Mouse (Mus musculus) stomach, embryonic 14.5 days (tissue): Measurements from ENCODE around the gene Pcnx2. TPM values are rescaled to one million over a fixed set of nuclear protein-coding genes. Genes with fewer than 3 reads are reported as not detected.

Experiments used
- ATAC-seq: fragments of 200-750 bp; cut with Nextera tagmentation; 2 replicates; pipeline ENCODE4 v1.8.0; 2017; ENCODE audit warnings: low read depth, moderate TSS enrichment; ENCODE audit not compliant: insufficient number of reproducible peaks, insufficient read depth, low FRiP score
- H3K27ac ChIP-seq: fragments of 300-500 bp; sonication (generic); 2 replicates; pipeline ENCODE4 v1.5.1; 2014; ENCODE audit warnings: mild to moderate bottlenecking, low read length, moderate library complexity, mixed read lengths
- H3K27me3 ChIP-seq: fragments of 300-500 bp; sonication (generic); 2 replicates; pipeline ENCODE4 v1.6.1; 2014; ENCODE audit warnings: low read length, control low read depth, mixed read lengths; ENCODE audit not compliant: control insufficient read depth, insufficient read depth
- H3K36me3 ChIP-seq: fragments of 300-500 bp; sonication (generic); 2 replicates; pipeline ENCODE4 v1.6.1; 2014; ENCODE audit warnings: mild to moderate bottlenecking, control low read depth, low read length, moderate library complexity, mixed read lengths; ENCODE audit not compliant: control insufficient read depth, insufficient read depth
- H3K4me1 ChIP-seq: fragments of 300-500 bp; sonication (generic); 2 replicates; pipeline ENCODE4 v1.6.1; 2014; ENCODE audit warnings: low read length, control low read depth, mixed read lengths; ENCODE audit not compliant: control insufficient read depth, insufficient read depth
- H3K4me2 ChIP-seq: fragments of 300-500 bp; sonication (generic); replicated peaks from 2 replicates; pipeline ENCODE4 v1.6.1; 2014; ENCODE audit warnings: low read depth, low read length, control low read depth
- H3K4me3 ChIP-seq: fragments of 300-500 bp; sonication (generic); 2 replicates; pipeline ENCODE4 v1.5.1; 2014; ENCODE audit warnings: low read depth, low read length, control low read depth
- H3K9ac ChIP-seq: fragments of 300-500 bp; sonication (generic); replicated peaks from 2 replicates; pipeline ENCODE4 v1.6.1; 2014; ENCODE audit warnings: low read depth, mild to moderate bottlenecking, control low read depth, low read length, moderate library complexity, mixed read lengths
- H3K9me3 ChIP-seq: fragments of 300-500 bp; sonication (generic); 2 replicates; pipeline ENCODE4 v1.6.1; 2016; ENCODE audit warnings: low read depth, low read length, control low read depth; ENCODE audit not compliant: control insufficient read depth
- WGBS: fragments of 180-500 bp; shearing (Covaris S2); extraction: QIAGEN DNeasy Blood & Tissue Kit; methylation state at CpG from one replicate; pipeline ENCODE4 v1.1.7; 2014; 5-methylcytosine and 5-hydroxymethylcytosine counted together
- polyA plus RNA-seq: library from polyadenylated mRNA; unstranded; fragments of >200 nt; fragmentation: Nextera tagmentation; extraction: Ambion mirVana; gene quantifications from 2 replicates; pipeline ENCODE4 v1.2.1, GENCODE M21; 2014

Pcnx2 gene
- polyA plus RNA-seq, 1 experiment from 2014 or later, result 0.29 TPM

- no peaks in the 10 kb centered on the region for H3K9me3 ChIP-seq
- H3K27me3 ChIP-seq, result no peaks in the 10 kb centered on the region
- no peaks in the 10 kb centered on the region for H3K36me3 ChIP-seq
- H3K9ac ChIP-seq, result no peak overlapping the region
- 77% methylated on average over 10 of the region's 10 CpGs for WGBS
- no peak overlapping the region for H3K4me2 ChIP-seq
- H3K27ac ChIP-seq, result no peak overlapping the region
- H3K4me3 ChIP-seq, result no peak overlapping the region
- H3K4me1 ChIP-seq, result no peaks in the 10 kb centered on the region
- no peak for ATAC-seq
These were observed 22.2 kb upstream of the Pcnx2 start for GRCm38 (mm10) chr8:125920281-125920680.

GRCm38 (mm10) chr8:125919560-125919959 is 21.4 kb upstream of the Pcnx2 start:
- no peaks in the 10 kb centered on the region for H3K9me3 ChIP-seq
- H3K27ac ChIP-seq, result peak overlapping the region; percentile 44; the same call in 1 of the 2 replicates
- no peaks in the 10 kb centered on the region for H3K36me3 ChIP-seq
- H3K9ac ChIP-seq, result no peak overlapping the region
- no peak for ATAC-seq
- H3K4me1 ChIP-seq, result no peaks in the 10 kb centered on the region
- 56% methylated on average over 8 of the region's 8 CpGs for WGBS
- no peak overlapping the region for H3K4me3 ChIP-seq
- H3K4me2 ChIP-seq, result no peak overlapping the region
- no peaks in the 10 kb centered on the region for H3K27me3 ChIP-seq

- Histone ChIP-seq H3K27ac (peak overlapping the region; percentile 56; the same call in 1 of the 2 replicates), H3K36me3 (no peaks in the 10 kb centered on the region), H3K9ac (no peak overlapping the region), H3K9me3 (no peaks in the 10 kb centered on the region), H3K4me1 (no peaks in the 10 kb centered on the region), H3K27me3 (no peaks in the 10 kb centered on the region), H3K4me2 (no peak overlapping the region), H3K4me3 (no peak overlapping the region)
- peak; percentile 51 for ATAC-seq
- 39% methylated on average over 2 of the region's 2 CpGs for WGBS
These were observed 20.6 kb upstream of the Pcnx2 start for GRCm38 (mm10) chr8:125918719-125919118.

- H3K27ac ChIP-seq, result no peak overlapping the region
These were observed 18.9 kb upstream of the Pcnx2 start for GRCm38 (mm10) chr8:125917013-125917412.

GRCm38 (mm10) chr8:125914386-125914785 is 16.3 kb upstream of the Pcnx2 start:
- H3K27me3 ChIP-seq, result peaks cover 29% of the 10 kb centered on the region

More at GRCm38 (mm10) chr8:125917013-125917412, 18.9 kb upstream of the Pcnx2 start:
- peaks cover 9% of the 10 kb centered on the region; the same call in 1 of the 2 replicates for H3K27me3 ChIP-seq
- ATAC-seq, result peak; percentile 75; the same call in 1 of the 2 replicates
- H3K4me2 ChIP-seq, result no peak overlapping the region
- no peak overlapping the region for H3K4me3 ChIP-seq
- no peaks in the 10 kb centered on the region for H3K36me3 ChIP-seq
- 45% methylated on average over 10 of the region's 10 CpGs for WGBS
- no peak overlapping the region for H3K9ac ChIP-seq
- H3K9me3 ChIP-seq, result no peaks in the 10 kb centered on the region
- no peaks in the 10 kb centered on the region for H3K4me1 ChIP-seq

GRCm38 (mm10) chr8:125913206-125913605 is 15.1 kb upstream of the Pcnx2 start:
- Histone ChIP-seq H3K4me3 (no peak overlapping the region), H3K36me3 (no peaks in the 10 kb centered on the region), H3K4me2 (no peak overlapping the region), H3K27me3 (peaks cover 36% of the 10 kb centered on the region), H3K27ac (no peak overlapping the region), H3K9me3 (no peaks in the 10 kb centered on the region), H3K9ac (no peak overlapping the region), H3K4me1 (peaks cover 4% of the 10 kb centered on the region; the same call in 1 of the 2 replicates)
- no peak for ATAC-seq
- 81% methylated on average over 4 of the region's 4 CpGs for WGBS

More at GRCm38 (mm10) chr8:125914386-125914785, 16.3 kb upstream of the Pcnx2 start:
- Histone ChIP-seq H3K4me1 (peaks cover 4% of the 10 kb centered on the region; the same call in 1 of the 2 replicates), H3K4me2 (no peak overlapping the region), H3K9ac (no peak overlapping the region), H3K4me3 (no peak overlapping the region), H3K27ac (no peak overlapping the region), H3K9me3 (no peaks in the 10 kb centered on the region), H3K36me3 (no peaks in the 10 kb centered on the region)
- 58% methylated on average over 9 of the region's 9 CpGs for WGBS
- ATAC-seq, result no peak

- Histone ChIP-seq H3K9me3 (no peaks in the 10 kb centered on the region), H3K9ac (no peak overlapping the region; the same call in 1 of the 2 replicates), H3K4me2 (peak overlapping the region; percentile 97), H3K27me3 (peaks cover 36% of the 10 kb centered on the region), H3K4me3 (peak overlapping the region; percentile 52), H3K36me3 (no peaks in the 10 kb centered on the region), H3K27ac (no peak overlapping the region), H3K4me1 (peaks cover 4% of the 10 kb centered on the region; the same call in 1 of the 2 replicates)
- WGBS, result 1% methylated on average over 31 of the region's 31 CpGs
- ATAC-seq, result no peak
These were observed 13.1 kb upstream of the Pcnx2 start for GRCm38 (mm10) chr8:125911229-125911580.

GRCm38 (mm10) chr8:125910365-125911228 is 12.5 kb upstream of the Pcnx2 start, which contains the start of gene Map3k21:
Gene Map3k21, plus strand, starts transcription at chr8:125910450.
- H3K27me3 ChIP-seq, result peaks cover 36% of the 10 kb centered on the region
- WGBS, result under 1% methylated on average over 89 of the region's 93 CpGs
- ATAC-seq, result peak; percentile 30; the same call in 1 of the 2 replicates

More at GRCm38 (mm10) chr8:125910365-125911228, 12.5 kb upstream of the Pcnx2 start, which contains the start of gene Map3k21:
- Histone ChIP-seq H3K4me1 (peaks cover 4% of the 10 kb centered on the region; the same call in 1 of the 2 replicates), H3K9me3 (no peaks in the 10 kb centered on the region), H3K27ac (no peak within 1 kb of the TSS), H3K4me3 (peak within 1 kb of the TSS; percentile 52), H3K4me2 (peak within 1 kb of the TSS; percentile 97), H3K9ac (no peak within 1 kb of the TSS; the same call in 1 of the 2 replicates), H3K36me3 (no peaks in the 10 kb centered on the region)
